Mouse (Mus musculus): ENCODE data around the gene Ptprn2.

GRCm38 (mm10) chr12:116978201-116978600, 492.7 kb downstream of the Ptprn2 start:
- TF ChIP-seq POLR2A (IDR thresholded peaks at IDR 0.05; ENCODE audit: borderline replicate concordance, extremely low read depth, low read depth, low read length) = no peak
- peak; percentile 37 for TF ChIP-seq CTCF (IDR thresholded peaks at IDR 0.05; ENCODE audit: insufficient read depth, low read length)

Measured in lung, adult 2 months (tissue).